Mouse (Mus musculus): ENCODE measurements around the gene Lrg1. TPM values are rescaled to one million over a fixed set of nuclear protein-coding genes. Genes with fewer than 3 reads are reported as not detected.

The Lrg1 gene
- polyA plus RNA-seq, 1 experiment from 2014 or later, result 0.19 TPM

DNA sequence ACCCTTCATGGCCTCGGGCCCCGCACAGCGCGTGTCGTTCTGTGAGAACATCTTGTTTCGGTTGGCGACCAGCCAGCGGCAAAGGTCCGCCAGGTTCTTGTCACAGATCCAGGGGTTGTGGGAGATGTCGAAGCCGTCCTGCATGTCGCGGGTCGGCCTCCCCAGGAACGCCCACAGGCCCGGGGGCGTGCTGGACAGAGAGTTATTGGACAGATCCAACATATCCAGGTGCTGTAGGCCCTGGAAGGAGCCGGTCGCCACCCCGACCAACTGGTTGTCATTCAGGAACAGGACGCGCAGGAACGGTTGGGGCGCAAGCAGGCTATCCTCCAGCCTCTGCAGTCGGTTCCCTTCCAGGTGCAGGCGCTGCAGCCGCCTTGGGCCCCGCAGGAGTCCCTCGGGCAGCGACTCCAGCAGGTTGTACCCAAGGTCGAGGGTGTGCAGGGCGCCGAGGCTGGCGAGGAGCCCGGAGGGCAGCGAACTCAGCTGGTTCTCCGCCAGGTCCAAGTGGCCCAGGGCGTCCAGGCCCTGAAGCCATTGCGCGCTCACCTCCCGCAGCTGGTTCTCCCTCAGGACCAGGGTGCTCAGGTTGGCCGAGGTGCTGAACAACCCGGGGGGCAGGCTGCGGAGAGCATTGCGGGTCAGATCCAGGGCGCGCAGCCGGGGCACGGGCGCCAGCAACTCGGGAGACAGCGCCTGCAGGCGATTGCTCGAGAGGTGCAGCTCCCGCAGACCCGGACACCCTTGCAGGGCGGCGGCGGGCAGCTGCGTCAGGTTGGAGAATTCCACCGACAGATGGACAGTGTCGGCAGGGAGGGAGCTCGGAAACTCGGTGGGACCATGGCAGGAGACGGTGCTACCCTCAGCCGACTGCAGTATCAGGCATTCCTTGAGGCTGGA lies 1.6 kb downstream of the Lrg1 start:
- H3K9ac ChIP-seq (replicated peaks), result no peak overlapping the region
- no peak overlapping the region for H3K27ac ChIP-seq (replicated peaks)
- peaks cover 67% of the 10 kb centered on the region for H3K27me3 ChIP-seq
- peaks cover 22% of the 10 kb centered on the region for H3K4me1 ChIP-seq
- H3K4me3 ChIP-seq, result no peak overlapping the region
- peaks cover 13% of the 10 kb centered on the region for H3K36me3 ChIP-seq
- H3K9me3 ChIP-seq, result peaks cover 13% of the 10 kb centered on the region; the same call in 1 of the 2 replicates
- no peak overlapping the region for H3K4me2 ChIP-seq (replicated peaks)
- ATAC-seq (replicated peaks), result no peak
- 9% methylated on average over 66 of the region's 66 CpGs for WGBS

DNA sequence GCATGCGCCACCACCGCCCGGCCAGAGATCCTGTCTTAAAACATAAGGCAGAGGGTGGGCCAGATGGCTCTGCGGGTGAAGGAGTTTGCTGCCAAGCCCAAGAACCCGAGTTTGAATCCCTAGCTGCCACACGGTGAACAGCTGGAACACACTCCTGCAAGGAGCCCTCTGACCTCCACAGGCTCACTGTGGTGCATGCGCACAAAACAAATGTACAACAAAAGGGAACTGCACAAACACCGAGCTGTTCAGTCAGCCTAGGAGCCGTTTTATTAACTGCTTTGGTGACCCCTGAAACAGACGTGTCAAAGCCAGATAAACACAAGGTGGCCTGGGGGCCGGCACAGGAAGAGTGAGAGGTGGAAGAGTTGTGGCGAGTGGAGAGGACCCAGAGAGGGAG lies 2.4 kb downstream of the Lrg1 start:
- H3K4me2 ChIP-seq (replicated peaks), result no peak overlapping the region
- H3K4me1 ChIP-seq, result peaks cover 19% of the 10 kb centered on the region
- peaks cover 64% of the 10 kb centered on the region for H3K27me3 ChIP-seq
- peaks cover 8% of the 10 kb centered on the region for H3K36me3 ChIP-seq
- H3K27ac ChIP-seq (replicated peaks), result no peak overlapping the region
- 45% methylated on average over 12 of the region's 12 CpGs for WGBS
- H3K9ac ChIP-seq (replicated peaks), result no peak overlapping the region
- no peak overlapping the region for H3K4me3 ChIP-seq
- no peak for ATAC-seq (replicated peaks)
- peaks cover 13% of the 10 kb centered on the region; the same call in 1 of the 2 replicates for H3K9me3 ChIP-seq

DNA sequence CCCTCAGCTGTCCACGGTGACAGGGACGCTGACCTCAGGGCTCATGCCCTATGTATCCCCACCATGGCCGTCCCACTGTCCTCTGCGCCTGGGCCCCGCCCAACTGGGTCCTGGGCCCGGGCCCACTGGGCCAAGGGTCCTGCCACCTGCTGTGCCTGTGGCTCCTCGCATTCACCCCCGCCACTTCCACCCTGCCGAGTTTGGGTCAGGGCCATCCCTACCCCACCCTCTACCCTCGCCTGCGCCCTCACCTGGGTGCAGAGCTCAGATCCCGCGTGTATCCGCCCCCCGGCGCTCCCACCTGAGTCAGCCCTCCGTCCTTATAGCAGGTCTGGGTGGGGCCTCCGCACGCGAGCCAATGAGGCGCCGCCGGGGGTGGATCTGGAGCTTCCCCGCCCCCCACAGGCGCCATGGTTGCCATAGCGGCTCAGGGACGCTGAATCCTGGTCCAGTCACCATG lies 4.5 kb downstream of the Lrg1 start, which contains the start of gene Plin5:
Plin5 (minus strand) TSS at position 346 of the 460 bp plus-strand sequence.
- ATAC-seq (replicated peaks), result peak; percentile 26; the same call in 1 of the 2 replicates
- Histone ChIP-seq H3K36me3 (no peaks in the 10 kb centered on the region), H3K27ac (replicated peaks) (no peak within 1 kb of the TSS), H3K27me3 (peaks cover 48% of the 10 kb centered on the region), H3K4me3 (peak within 1 kb of the TSS; percentile 31), H3K4me1 (peaks cover 14% of the 10 kb centered on the region), H3K9ac (replicated peaks) (no peak within 1 kb of the TSS; the same call in 1 of the 2 replicates), H3K9me3 (peaks cover 5% of the 10 kb centered on the region; the same call in 1 of the 2 replicates), H3K4me2 (replicated peaks) (peak within 1 kb of the TSS; percentile 49)
- 2% methylated on average over 27 of the region's 27 CpGs for WGBS

DNA sequence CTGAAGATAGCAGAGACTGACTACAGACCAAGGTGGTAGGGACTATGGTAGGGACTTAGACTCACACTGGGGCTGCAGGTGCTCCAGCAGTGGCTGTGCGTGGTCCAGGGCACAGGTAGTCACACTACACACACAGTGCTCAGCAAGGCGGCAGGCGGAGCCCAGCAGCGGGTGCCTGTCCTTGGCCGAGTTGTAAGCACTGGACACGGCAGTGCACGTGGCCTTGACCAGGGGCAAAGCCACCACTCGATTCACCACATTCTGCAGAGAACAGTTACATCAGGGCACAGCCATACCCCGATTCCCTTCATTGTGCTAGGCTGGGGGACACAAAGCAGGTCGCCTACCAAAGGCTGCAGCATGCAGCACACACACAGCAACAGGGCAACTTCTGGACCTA lies 5.6 kb downstream of the Lrg1 start:
- no peaks in the 10 kb centered on the region for H3K36me3 ChIP-seq

DNA sequence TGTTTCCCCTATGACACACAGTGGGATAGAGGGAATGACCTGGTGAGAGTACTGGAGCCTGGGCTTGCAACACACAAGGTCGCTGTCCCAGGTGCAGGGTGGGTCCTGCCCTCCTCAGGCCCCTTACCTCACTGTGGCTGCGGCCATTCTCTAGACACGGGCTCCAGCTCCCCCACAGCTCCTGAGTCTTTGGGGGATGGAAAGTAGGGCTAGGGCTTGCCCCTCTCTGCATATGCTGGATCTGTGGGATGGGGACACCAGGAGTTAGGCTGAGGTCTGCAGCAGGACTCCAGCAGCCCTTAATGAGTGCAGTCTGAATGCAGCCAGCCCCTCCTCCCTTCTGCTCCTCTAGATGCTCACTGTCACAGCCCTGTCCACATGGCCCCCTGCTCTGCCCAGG lies 9.1 kb downstream of the Lrg1 start:
- Histone ChIP-seq H3K27ac (replicated peaks) (no peak overlapping the region), H3K4me2 (replicated peaks) (no peak overlapping the region), H3K9me3 (no peaks in the 10 kb centered on the region), H3K4me3 (no peak overlapping the region), H3K4me1 (peaks cover 6% of the 10 kb centered on the region), H3K9ac (replicated peaks) (no peak overlapping the region), H3K36me3 (no peaks in the 10 kb centered on the region), H3K27me3 (peaks cover 7% of the 10 kb centered on the region; the same call in 1 of the 2 replicates)
- 79% methylated on average over 3 of the region's 3 CpGs for WGBS
- no peak for ATAC-seq (replicated peaks)

More for the DNA sequence above, 5.6 kb downstream of the Lrg1 start:
- H3K27me3 ChIP-seq, result peaks cover 37% of the 10 kb centered on the region
- no peak overlapping the region for H3K4me2 ChIP-seq (replicated peaks)
- no peak for ATAC-seq (replicated peaks)
- no peaks in the 10 kb centered on the region for H3K9me3 ChIP-seq
- H3K9ac ChIP-seq (replicated peaks), result no peak overlapping the region
- no peak overlapping the region for H3K4me3 ChIP-seq
- no peak overlapping the region for H3K27ac ChIP-seq (replicated peaks)
- H3K4me1 ChIP-seq, result peaks cover 14% of the 10 kb centered on the region
- 69% methylated on average over 10 of the region's 10 CpGs for WGBS

DNA sequence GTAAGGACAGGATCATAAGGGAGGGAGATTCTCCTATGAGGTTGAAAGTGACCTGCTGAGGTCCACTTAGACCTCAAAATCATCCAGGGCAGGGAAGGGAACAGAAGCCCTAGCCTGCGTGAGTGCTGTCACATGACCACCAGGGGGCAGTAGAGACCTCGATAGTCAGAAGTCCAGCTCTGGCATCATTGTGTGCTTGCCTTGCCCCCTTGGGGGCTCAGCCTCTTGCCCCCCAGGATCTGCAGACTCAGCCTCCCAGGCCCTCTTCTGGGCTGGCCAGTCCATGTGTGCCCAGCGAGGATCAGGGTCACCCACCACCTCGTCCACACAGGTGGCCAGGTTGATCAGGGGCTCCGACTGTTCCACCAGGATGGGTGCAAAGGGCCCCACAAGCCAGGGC lies 9.9 kb downstream of the Lrg1 start:
- Histone ChIP-seq H3K27me3 (peaks cover under 1% of the 10 kb centered on the region; the same call in 1 of the 2 replicates), H3K4me1 (no peaks in the 10 kb centered on the region), H3K27ac (replicated peaks) (no peak overlapping the region), H3K9me3 (no peaks in the 10 kb centered on the region), H3K9ac (replicated peaks) (no peak overlapping the region), H3K36me3 (no peaks in the 10 kb centered on the region), H3K4me3 (no peak overlapping the region), H3K4me2 (replicated peaks) (no peak overlapping the region)
- 43% methylated on average over 5 of the region's 5 CpGs for WGBS
- 0 out of 2 replicates have a peak, but pooled peaks have one; percentile 34 for ATAC-seq (replicated peaks)

DNA sequence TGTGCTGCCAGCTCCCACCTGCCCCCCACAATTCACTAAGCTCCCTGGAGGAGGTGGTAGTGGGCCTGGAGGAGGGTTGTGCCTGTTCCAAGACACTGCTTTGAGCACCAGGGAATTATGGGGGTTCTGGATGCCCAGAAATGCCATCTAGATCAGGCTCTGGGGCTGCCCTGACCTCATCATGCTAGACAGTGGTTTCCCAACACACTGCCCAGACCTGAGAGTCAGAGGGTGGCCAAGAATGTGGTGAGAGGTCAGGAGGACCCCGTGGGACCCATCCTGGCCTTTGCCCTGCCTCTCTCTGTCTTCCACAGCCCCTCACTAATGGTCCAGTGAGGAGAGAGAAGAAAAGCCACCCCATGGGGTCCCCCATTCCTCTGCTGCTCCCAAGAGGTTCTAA lies 10.8 kb downstream of the Lrg1 start:
- Histone ChIP-seq H3K9ac (replicated peaks) (no peak overlapping the region), H3K4me3 (no peak overlapping the region), H3K4me2 (replicated peaks) (no peak overlapping the region), H3K27me3 (no peaks in the 10 kb centered on the region; the same call in 1 of the 2 replicates), H3K9me3 (no peaks in the 10 kb centered on the region), H3K4me1 (no peaks in the 10 kb centered on the region), H3K27ac (replicated peaks) (no peak overlapping the region), H3K36me3 (no peaks in the 10 kb centered on the region)
- WGBS, result 66% methylated on average over 1 of the region's 1 CpGs
- no peak for ATAC-seq (replicated peaks)

DNA sequence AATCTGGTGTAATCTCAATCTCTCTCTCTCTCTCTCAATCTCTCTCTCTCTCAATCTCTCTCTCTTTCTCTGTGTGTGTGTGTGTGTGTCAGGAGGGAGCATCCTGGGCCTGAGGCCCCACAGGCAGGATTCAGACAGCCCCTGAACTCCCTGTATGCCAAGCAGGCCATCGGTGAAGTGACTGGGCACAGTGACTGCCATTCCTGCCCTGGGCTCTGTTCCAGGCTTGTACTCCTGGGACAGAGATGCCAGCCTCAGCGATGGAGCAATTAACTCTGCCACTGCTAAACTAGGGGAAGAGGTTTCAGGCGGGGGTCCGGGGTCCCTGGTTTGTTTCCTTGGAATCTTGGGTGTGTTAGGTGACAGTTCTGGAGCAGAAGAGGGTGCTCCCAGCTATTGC lies 11.2 kb downstream of the Lrg1 start:
- Histone ChIP-seq H3K9ac (replicated peaks) (no peak overlapping the region), H3K27me3 (no peaks in the 10 kb centered on the region), H3K27ac (replicated peaks) (no peak overlapping the region), H3K4me1 (no peaks in the 10 kb centered on the region), H3K9me3 (no peaks in the 10 kb centered on the region), H3K36me3 (no peaks in the 10 kb centered on the region), H3K4me2 (replicated peaks) (no peak overlapping the region), H3K4me3 (no peak overlapping the region)
- WGBS, result 64% methylated on average over 4 of the region's 4 CpGs
- ATAC-seq (replicated peaks), result no peak

DNA sequence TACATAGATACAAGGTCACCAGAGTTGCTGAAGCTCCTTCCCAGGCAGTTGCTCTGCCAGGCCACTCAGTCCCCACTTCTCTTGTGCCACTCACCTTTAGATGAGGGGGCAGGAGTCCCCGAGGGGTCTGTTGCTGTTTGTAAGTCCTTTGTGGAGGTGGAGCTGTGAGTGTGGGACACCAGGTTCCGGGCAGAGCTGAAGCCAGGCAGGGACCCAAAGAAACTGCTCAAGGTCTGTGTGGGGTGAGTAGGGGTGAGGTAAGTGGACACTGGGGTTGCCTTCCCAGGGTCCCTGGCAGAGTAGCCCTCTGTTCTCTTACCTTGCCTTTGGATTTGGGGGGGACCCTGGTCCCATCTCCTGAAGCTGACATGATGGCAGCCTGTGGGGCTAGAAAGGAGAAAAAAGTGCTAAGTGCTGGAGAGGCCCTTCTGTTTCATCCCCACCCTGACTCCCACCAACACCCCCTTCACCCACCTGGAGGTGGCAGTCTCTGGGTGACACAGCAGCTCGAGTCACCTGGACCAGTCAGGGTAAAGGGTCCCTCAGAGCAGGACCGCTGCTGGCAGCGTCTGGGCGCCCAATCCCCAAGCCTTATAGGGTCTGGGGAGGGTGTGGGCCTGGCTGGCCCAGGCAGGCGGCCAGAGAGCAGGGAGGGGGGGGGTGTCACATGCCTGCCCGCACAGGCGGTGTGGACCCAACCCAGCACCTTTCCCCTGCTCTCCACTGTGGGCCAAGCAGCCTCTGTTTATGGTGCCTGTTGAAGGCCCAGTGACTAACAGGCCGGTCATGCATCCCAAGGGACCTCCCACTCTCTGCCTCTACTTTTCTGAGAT lies 12.4 kb downstream of the Lrg1 start, which contains the start of gene Plin4:
Plin4 (minus strand) TSS at position 585 of the 833 bp plus-strand sequence.
- no peaks in the 10 kb centered on the region for H3K4me1 ChIP-seq
- H3K4me3 ChIP-seq, result no peak within 1 kb of the TSS
- no peak for ATAC-seq (replicated peaks)
- no peaks in the 10 kb centered on the region for H3K9me3 ChIP-seq
- H3K9ac ChIP-seq (replicated peaks), result no peak within 1 kb of the TSS
- no peaks in the 10 kb centered on the region for H3K27me3 ChIP-seq
- no peak within 1 kb of the TSS for H3K4me2 ChIP-seq (replicated peaks)
- no peak within 1 kb of the TSS for H3K27ac ChIP-seq (replicated peaks)
- WGBS, result 63% methylated on average over 10 of the region's 10 CpGs
- no peaks in the 10 kb centered on the region for H3K36me3 ChIP-seq

GRCm38 (mm10) chr17:56108334-56109044 lies 13.3 kb downstream of the Lrg1 start:
- no peak overlapping the region for H3K4me3 ChIP-seq
- no peak overlapping the region for H3K9ac ChIP-seq (replicated peaks)
- H3K36me3 ChIP-seq, result peaks cover 2% of the 10 kb centered on the region; the same call in 1 of the 2 replicates
- no peaks in the 10 kb centered on the region for H3K27me3 ChIP-seq
- H3K9me3 ChIP-seq, result no peaks in the 10 kb centered on the region
- WGBS, result 75% methylated on average over 6 of the region's 6 CpGs
- H3K4me1 ChIP-seq, result no peaks in the 10 kb centered on the region
- no peak overlapping the region for H3K27ac ChIP-seq (replicated peaks)
- ATAC-seq (replicated peaks), result no peak
- no peak overlapping the region for H3K4me2 ChIP-seq (replicated peaks)

DNA sequence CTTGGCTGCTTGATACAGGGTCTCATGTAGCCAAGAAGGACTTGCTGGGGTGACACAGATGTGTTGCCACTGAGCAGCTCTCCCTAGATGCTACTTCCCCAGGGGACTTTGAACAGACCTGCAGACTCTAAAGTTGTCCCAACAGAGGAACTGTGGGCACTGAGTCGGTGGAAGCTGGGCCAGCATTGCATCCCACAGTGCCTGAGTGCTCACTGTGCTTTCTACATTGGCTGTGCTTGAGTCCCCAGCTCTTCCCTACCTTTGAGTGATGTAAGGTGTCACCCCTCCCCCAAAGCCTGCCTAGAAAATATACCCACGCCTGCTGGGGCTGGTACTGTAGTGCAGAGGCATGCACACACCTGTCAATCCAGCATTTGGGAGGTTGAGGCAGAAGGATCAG lies 14.1 kb downstream of the Lrg1 start:
- WGBS, result 87% methylated on average over 2 of the region's 2 CpGs
- ATAC-seq (replicated peaks), result no peak
- no peak overlapping the region for H3K9ac ChIP-seq (replicated peaks)
- H3K4me2 ChIP-seq (replicated peaks), result no peak overlapping the region
- no peaks in the 10 kb centered on the region for H3K27me3 ChIP-seq
- no peak overlapping the region for H3K27ac ChIP-seq (replicated peaks)
- H3K4me1 ChIP-seq, result no peaks in the 10 kb centered on the region
- H3K36me3 ChIP-seq, result peaks cover 10% of the 10 kb centered on the region
- H3K4me3 ChIP-seq, result no peak overlapping the region
- no peaks in the 10 kb centered on the region for H3K9me3 ChIP-seq
